Mouse (Mus musculus): ENCODE data around the gene Akr1c20.

The Akr1c20 gene

GRCm38 (mm10) chr13:4523201-4523838, at the start of gene Akr1c20:
Gene Akr1c20, minus strand, starts transcription at chr13:4523345.
- no peak for DNase-seq (ENCODE audit: low spot score)

GRCm38 (mm10) chr13:4565996-4566395, 42.9 kb upstream of the Akr1c20 start:
- DNase-seq (ENCODE audit: low spot score) = no peak

- DNase-seq (ENCODE audit: low spot score) = no peak
Measured at GRCm38 (mm10) chr13:4560500-4560899, 37.4 kb upstream of the Akr1c20 start.

- no peak for DNase-seq (ENCODE audit: low spot score)
Measured at GRCm38 (mm10) chr13:4559143-4559542, 36.0 kb upstream of the Akr1c20 start.

- no peak for DNase-seq (ENCODE audit: low spot score)
Measured at GRCm38 (mm10) chr13:4514811-4515210, 8.3 kb downstream of the Akr1c20 start.

- DNase-seq (ENCODE audit: low spot score) = no peak
Measured at GRCm38 (mm10) chr13:4467896-4468295, 55.2 kb downstream of the Akr1c20 start.

DNA sequence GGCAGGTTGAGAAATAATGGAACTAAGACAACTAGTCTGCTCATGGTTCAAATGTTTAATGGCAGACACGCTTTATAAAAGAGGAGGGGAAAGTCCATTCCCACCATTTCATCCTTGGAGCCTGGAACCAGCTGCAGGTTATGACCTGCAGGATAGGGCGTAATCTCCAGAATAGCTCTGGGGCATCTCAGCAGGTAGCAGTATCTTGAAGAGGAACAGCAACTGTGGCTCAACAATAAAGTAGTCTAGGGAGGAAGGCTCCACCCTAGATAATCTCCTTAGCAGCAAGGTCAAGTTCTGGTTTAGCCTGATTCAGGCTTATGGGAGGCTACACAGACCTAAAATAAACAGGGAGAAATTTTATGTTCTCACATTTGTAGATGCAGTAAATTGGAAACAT, 57.5 kb downstream of the Akr1c20 start:
- no peak for DNase-seq (ENCODE audit: low spot score)
